Mouse (Mus musculus): Measurements from ENCODE around the gene Rasgef1b. TPM values are rescaled to one million over a fixed set of nuclear protein-coding genes. Genes with fewer than 3 reads are reported as not detected.

The Rasgef1b gene
- polyA plus RNA-seq, 1 experiment from 2014 or later: 16.3 TPM

GRCm38 (mm10) chr5:99497856-99498255, 231.0 kb downstream of the Rasgef1b start:
- Histone ChIP-seq H3K9ac (no peak overlapping the region), H3K9me3 (no peaks in the 10 kb centered on the region), H3K27me3 (no peaks in the 10 kb centered on the region), H3K27ac (peak overlapping the region; percentile 69), H3K36me3 (no peaks in the 10 kb centered on the region), H3K4me3 (no peak overlapping the region), H3K4me2 (no peak overlapping the region), H3K4me1 (peaks cover 18% of the 10 kb centered on the region)
- 33% methylated on average over 11 of the region's 11 CpGs for WGBS
- ATAC-seq (ENCODE audit: borderline replicate concordance, extremely low read depth, low FRiP score, low TSS enrichment): peak; percentile 51; the same call in 1 of the 2 replicates

GRCm38 (mm10) chr5:99496931-99497782, 231.7 kb downstream of the Rasgef1b start:
- ATAC-seq (ENCODE audit: borderline replicate concordance, extremely low read depth, low FRiP score, low TSS enrichment): peak; percentile 46; the same call in 1 of the 2 replicates
- peak overlapping the region; percentile 69 for H3K27ac ChIP-seq
- H3K4me2 ChIP-seq: no peak overlapping the region; the same call in 1 of the 2 replicates
- H3K27me3 ChIP-seq: no peaks in the 10 kb centered on the region
- H3K9me3 ChIP-seq: no peaks in the 10 kb centered on the region
- H3K4me1 ChIP-seq: peaks cover 18% of the 10 kb centered on the region
- no peaks in the 10 kb centered on the region for H3K36me3 ChIP-seq
- 36% methylated on average over 9 of the region's 9 CpGs for WGBS
- H3K4me3 ChIP-seq: no peak overlapping the region
- no peak overlapping the region for H3K9ac ChIP-seq

GRCm38 (mm10) chr5:99496157-99496453, 232.8 kb downstream of the Rasgef1b start:
- peaks cover 18% of the 10 kb centered on the region for H3K4me1 ChIP-seq
- no peak overlapping the region for H3K4me2 ChIP-seq
- no peak overlapping the region for H3K27ac ChIP-seq
- H3K27me3 ChIP-seq: no peaks in the 10 kb centered on the region
- no peak overlapping the region for H3K4me3 ChIP-seq
- no peaks in the 10 kb centered on the region for H3K36me3 ChIP-seq
- no peak overlapping the region for H3K9ac ChIP-seq
- ATAC-seq (ENCODE audit: borderline replicate concordance, extremely low read depth, low FRiP score, low TSS enrichment): no peak
- WGBS: 50% methylated on average over 1 of the region's 1 CpGs
- no peaks in the 10 kb centered on the region for H3K9me3 ChIP-seq

DNA sequence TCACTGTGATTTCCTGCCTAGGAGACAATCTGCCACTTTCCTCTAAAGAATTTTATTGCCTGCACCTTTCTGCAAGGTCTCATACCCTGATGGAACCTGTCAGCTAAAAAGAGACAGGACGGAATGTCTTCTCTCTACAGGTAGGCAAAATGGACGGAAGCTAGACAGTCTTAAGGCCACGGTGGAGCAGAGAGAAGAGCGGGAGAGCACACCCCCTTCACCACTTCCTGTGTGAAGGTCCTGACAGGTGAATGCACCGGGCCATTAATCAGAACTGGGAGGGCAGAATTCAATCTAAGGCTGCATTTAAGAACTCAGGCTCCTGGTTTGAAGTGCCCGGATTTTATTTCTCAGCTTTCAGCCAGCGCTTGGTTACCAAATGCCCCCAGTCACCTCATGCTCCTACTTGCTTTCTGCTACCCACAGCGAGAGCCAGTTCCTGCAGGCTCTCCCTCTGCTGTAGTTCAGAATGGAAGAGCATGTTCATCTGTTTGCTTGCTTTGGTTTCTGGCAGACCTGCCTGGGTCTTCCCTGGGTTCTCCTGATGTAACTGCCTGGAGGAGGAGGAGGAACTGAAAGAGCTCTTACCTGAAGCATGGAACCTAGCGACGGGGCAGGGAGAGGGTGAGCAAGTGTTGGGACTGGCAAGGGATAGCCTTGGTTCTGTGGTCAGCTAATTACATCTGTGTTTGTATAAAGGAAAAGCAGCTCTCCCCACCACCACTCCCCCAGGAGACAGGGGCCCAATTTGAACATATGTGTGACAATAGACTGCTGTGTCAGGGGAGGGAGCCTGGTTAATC, 233.3 kb downstream of the Rasgef1b start:
- 73% methylated on average over 10 of the region's 10 CpGs for WGBS
- no peak overlapping the region for H3K9ac ChIP-seq
- H3K27me3 ChIP-seq: no peaks in the 10 kb centered on the region
- peaks cover 18% of the 10 kb centered on the region for H3K4me1 ChIP-seq
- no peak for ATAC-seq (ENCODE audit: borderline replicate concordance, extremely low read depth, low FRiP score, low TSS enrichment)
- H3K4me2 ChIP-seq: no peak overlapping the region
- no peaks in the 10 kb centered on the region for H3K36me3 ChIP-seq
- no peak overlapping the region for H3K27ac ChIP-seq
- H3K4me3 ChIP-seq: no peak overlapping the region
- no peaks in the 10 kb centered on the region for H3K9me3 ChIP-seq

GRCm38 (mm10) chr5:99493861-99494260, 235.0 kb downstream of the Rasgef1b start:
- WGBS: 50% methylated on average over 9 of the region's 9 CpGs
- H3K4me1 ChIP-seq: peaks cover 15% of the 10 kb centered on the region
- ATAC-seq (ENCODE audit: borderline replicate concordance, extremely low read depth, low FRiP score, low TSS enrichment): no peak
- H3K36me3 ChIP-seq: no peaks in the 10 kb centered on the region
- H3K4me2 ChIP-seq: no peak overlapping the region
- no peak overlapping the region for H3K27ac ChIP-seq
- no peak overlapping the region for H3K4me3 ChIP-seq
- no peaks in the 10 kb centered on the region for H3K9me3 ChIP-seq
- no peak overlapping the region for H3K9ac ChIP-seq
- H3K27me3 ChIP-seq: no peaks in the 10 kb centered on the region

DNA sequence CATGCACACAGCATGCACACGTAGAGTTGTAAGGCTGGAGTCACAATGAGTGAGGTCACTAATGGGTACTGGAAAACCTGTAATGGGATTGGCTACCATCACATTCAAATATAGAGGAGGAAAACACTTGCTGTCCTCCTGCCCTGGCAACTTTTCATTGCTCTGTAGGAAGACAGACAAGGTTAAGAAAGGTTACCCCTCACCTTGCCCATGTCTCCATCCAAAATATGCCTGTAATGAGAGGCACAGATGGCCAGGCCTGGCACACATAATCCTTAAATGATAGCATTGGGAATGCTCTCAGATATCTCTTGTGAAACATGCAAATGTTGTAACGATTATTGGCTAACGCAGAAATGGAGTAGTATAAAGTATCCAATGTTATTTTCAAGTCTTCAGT, 235.8 kb downstream of the Rasgef1b start:
- no peak overlapping the region for H3K4me2 ChIP-seq
- WGBS: 89% methylated on average over 3 of the region's 3 CpGs
- no peak overlapping the region for H3K4me3 ChIP-seq
- no peak overlapping the region for H3K9ac ChIP-seq
- no peaks in the 10 kb centered on the region for H3K36me3 ChIP-seq
- no peaks in the 10 kb centered on the region for H3K9me3 ChIP-seq
- no peaks in the 10 kb centered on the region for H3K27me3 ChIP-seq
- H3K27ac ChIP-seq: no peak overlapping the region
- ATAC-seq (ENCODE audit: borderline replicate concordance, extremely low read depth, low FRiP score, low TSS enrichment): no peak
- H3K4me1 ChIP-seq: peaks cover 10% of the 10 kb centered on the region

DNA sequence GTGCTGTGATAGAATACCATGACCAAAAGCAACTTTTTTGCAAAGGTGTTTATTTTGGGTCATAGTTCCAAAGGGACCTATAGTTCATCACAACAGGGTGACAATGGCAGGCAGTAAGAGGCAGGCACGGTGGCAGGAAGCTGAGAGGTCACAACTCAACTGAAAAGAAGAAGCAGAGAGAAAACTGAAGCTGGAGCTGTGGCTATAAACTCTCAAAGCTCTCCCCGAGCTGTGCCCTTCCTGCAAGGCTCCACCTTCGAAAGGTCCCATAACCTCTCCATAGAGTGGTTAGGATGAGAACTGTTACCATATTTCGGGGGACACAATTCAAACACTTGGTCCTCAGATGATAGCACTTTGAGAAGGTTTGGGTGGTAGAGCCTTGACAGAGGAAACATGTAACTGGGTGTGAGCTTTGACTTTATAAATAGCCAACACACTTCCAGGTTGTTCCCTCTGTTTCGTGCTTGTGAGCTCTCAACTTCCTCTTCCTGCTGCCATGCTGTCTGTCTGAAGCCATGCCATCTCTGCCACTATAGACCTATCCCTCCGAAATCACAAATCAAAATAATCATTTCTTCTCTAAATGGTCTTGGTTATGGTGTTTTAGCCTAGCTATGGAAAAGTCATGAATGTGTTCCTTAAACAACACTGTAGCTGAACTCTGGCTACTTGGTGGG, 240.2 kb downstream of the Rasgef1b start:
- Histone ChIP-seq H3K4me3 (no peak overlapping the region), H3K36me3 (no peaks in the 10 kb centered on the region), H3K9me3 (no peaks in the 10 kb centered on the region), H3K4me1 (peaks cover 4% of the 10 kb centered on the region; the same call in 1 of the 2 replicates), H3K9ac (no peak overlapping the region), H3K27me3 (no peaks in the 10 kb centered on the region), H3K4me2 (no peak overlapping the region), H3K27ac (no peak overlapping the region)
- no peak for ATAC-seq (ENCODE audit: borderline replicate concordance, extremely low read depth, low FRiP score, low TSS enrichment)
- WGBS: 82% methylated on average over 6 of the region's 6 CpGs

- ATAC-seq (ENCODE audit: borderline replicate concordance, extremely low read depth, low FRiP score, low TSS enrichment): peak; percentile 57; the same call in 1 of the 2 replicates
- Histone ChIP-seq H3K9me3 (no peaks in the 10 kb centered on the region), H3K36me3 (no peaks in the 10 kb centered on the region), H3K4me2 (no peak overlapping the region), H3K4me3 (no peak overlapping the region), H3K27me3 (no peaks in the 10 kb centered on the region), H3K4me1 (peaks cover 4% of the 10 kb centered on the region; the same call in 1 of the 2 replicates), H3K9ac (no peak overlapping the region), H3K27ac (no peak overlapping the region)
- 45% methylated on average over 5 of the region's 5 CpGs for WGBS
These were observed 241.6 kb downstream of the Rasgef1b start for GRCm38 (mm10) chr5:99487009-99487858.

DNA sequence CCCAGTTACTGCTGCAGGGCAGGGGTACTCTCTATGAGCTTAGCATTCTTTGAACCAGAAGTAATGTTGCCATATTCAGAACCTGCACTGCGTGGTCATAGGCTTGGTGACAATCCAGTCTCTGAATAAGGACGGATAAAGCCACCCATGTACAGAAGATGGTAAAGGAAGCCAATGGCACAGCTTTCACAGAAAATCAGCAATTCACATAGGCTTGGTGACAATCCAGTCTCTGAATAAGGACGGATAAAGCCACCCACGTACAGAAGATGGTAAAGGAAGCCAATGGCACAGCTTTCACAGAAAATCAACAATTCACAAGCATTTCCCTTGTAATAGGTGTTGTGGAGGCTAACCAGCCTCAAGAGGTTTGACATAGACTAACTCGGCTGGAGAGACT, 245.7 kb downstream of the Rasgef1b start:
- H3K4me3 ChIP-seq: no peak overlapping the region
- H3K27ac ChIP-seq: no peak overlapping the region
- peaks cover 24% of the 10 kb centered on the region for H3K4me1 ChIP-seq
- no peak overlapping the region for H3K9ac ChIP-seq
- H3K9me3 ChIP-seq: no peaks in the 10 kb centered on the region
- H3K36me3 ChIP-seq: no peaks in the 10 kb centered on the region
- H3K4me2 ChIP-seq: no peak overlapping the region
- no peak for ATAC-seq (ENCODE audit: borderline replicate concordance, extremely low read depth, low FRiP score, low TSS enrichment)
- H3K27me3 ChIP-seq: no peaks in the 10 kb centered on the region
- 84% methylated on average over 5 of the region's 5 CpGs for WGBS

GRCm38 (mm10) chr5:99482524-99482923, 246.3 kb downstream of the Rasgef1b start:
- Histone ChIP-seq H3K9me3 (no peaks in the 10 kb centered on the region), H3K4me2 (no peak overlapping the region), H3K36me3 (no peaks in the 10 kb centered on the region), H3K4me1 (peaks cover 24% of the 10 kb centered on the region), H3K9ac (no peak overlapping the region), H3K4me3 (no peak overlapping the region), H3K27ac (no peak overlapping the region), H3K27me3 (no peaks in the 10 kb centered on the region)
- WGBS: 85% methylated on average over 6 of the region's 6 CpGs
- ATAC-seq (ENCODE audit: borderline replicate concordance, extremely low read depth, low FRiP score, low TSS enrichment): no peak

DNA sequence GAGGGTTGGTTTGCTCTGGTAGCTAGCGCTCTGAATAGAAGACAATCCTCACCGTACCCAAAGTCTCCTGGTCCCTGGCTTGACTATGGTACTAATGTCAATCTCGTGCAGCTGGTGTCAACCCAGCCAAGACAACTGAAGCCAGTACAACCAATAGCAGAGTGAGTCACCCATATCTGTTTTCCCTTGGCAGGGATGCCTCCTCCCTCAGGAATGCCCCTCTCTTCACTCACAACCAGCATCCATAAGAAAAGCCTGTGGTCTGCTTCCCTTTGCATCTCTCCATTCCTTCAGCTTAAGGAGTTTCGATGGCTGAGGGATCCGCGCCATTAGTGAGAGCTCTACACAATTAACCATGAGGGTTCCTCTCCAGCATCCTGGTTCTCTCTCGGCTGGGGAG, 246.8 kb downstream of the Rasgef1b start:
- 88% methylated on average over 7 of the region's 7 CpGs for WGBS
- Histone ChIP-seq H3K4me1 (peaks cover 23% of the 10 kb centered on the region), H3K4me2 (no peak overlapping the region), H3K9me3 (no peaks in the 10 kb centered on the region), H3K4me3 (no peak overlapping the region), H3K9ac (no peak overlapping the region), H3K27ac (no peak overlapping the region), H3K27me3 (no peaks in the 10 kb centered on the region), H3K36me3 (no peaks in the 10 kb centered on the region)
- ATAC-seq (ENCODE audit: borderline replicate concordance, extremely low read depth, low FRiP score, low TSS enrichment): no peak
